Comparison of ENCODE assay signal across 8 mouse cellular contexts in genomic region chr11:20201661-20202101, GRCm38 (mm10). TPM values are rescaled to one million over a fixed set of nuclear protein-coding genes. Genes with fewer than 3 reads are reported as not detected.
DNase-seq lines count a peak whose midpoint lies in the region; ATAC-seq and TF ChIP-seq lines count a peak whose summit lies in the region.

No protein-coding gene starts in this region.

- DNase-seq in heart, adult 2 months, result peak in 1 of 2 experiments; percentile 78
- no peak for DNase-seq in heart, adult 8-10 months (ENCODE audit: low spot score)
- DNase-seq in adrenal gland, postnatal 10 days, result peak; percentile 69
- peak; percentile 71 for DNase-seq in hindbrain, embryonic 11.5 days (ENCODE audit: low spot score)
- DNase-seq in left cerebral cortex, postnatal 4 days, result peak; percentile 67

- 0 out of 2 replicates have a peak, but pooled peaks have one; percentile 19 for TF ChIP-seq POLR2A in heart, adult 2 months (IDR thresholded peaks at IDR 0.05; ENCODE audit: insufficient read depth, low read depth, low read length)

- intact Hi-C loops in heart, adult 2 months (cut with DNase I), result loop anchor here (2.0 to 10.0 kb wide), 6 partner anchors 47 to 431 kb away; partner anchors contain the start of genes Actr2, Cep68, Sertad2 and Slc1a4
- intact Hi-C loops in left cerebral cortex, postnatal 4 days (cut with DNase I), result no loop called here

- H3K9ac ChIP-seq in heart, adult 2 months (ENCODE audit: low read depth, low read length), result peak overlapping the region; percentile 96
- H3K9ac ChIP-seq in hindbrain, embryonic 11.5 days (ENCODE audit: low read depth, low read length), result peak overlapping the region; percentile 98
- H3K9ac ChIP-seq in stomach, embryonic 15.5 days, result peak overlapping the region; percentile 98

- no peak for TF ChIP-seq CTCF in heart, adult 2 months (IDR thresholded peaks at IDR 0.05)

- peaks cover 16% of the 10 kb centered on the region for H3K4me1 ChIP-seq in heart, adult 2 months (ENCODE audit: control insufficient read depth, insufficient read depth, low read length)
- peaks cover 4% of the 10 kb centered on the region for H3K4me1 ChIP-seq in hindbrain, embryonic 11.5 days (replicated peaks; ENCODE audit: control insufficient read depth, insufficient read depth, low read length)
- H3K4me1 ChIP-seq in stomach, embryonic 15.5 days, result peaks cover 27% of the 10 kb centered on the region; the same call in 1 of the 2 replicates

- no peaks in the 10 kb centered on the region for H3K27me3 ChIP-seq in heart, adult 2 months (ENCODE audit: control insufficient read depth, insufficient read depth, low read length)
- H3K27me3 ChIP-seq in hindbrain, embryonic 11.5 days (ENCODE audit: control insufficient read depth, insufficient read depth, low read length), result no peaks in the 10 kb centered on the region
- H3K27me3 ChIP-seq in stomach, embryonic 15.5 days (replicated peaks), result no peaks in the 10 kb centered on the region

- no peak for TF ChIP-seq EP300 in heart, adult 2 months (IDR thresholded peaks at IDR 0.05; ENCODE audit: insufficient read depth, low read depth, low read length)

- peak overlapping the region; percentile 80 for H3K4me3 ChIP-seq in heart, adult 2 months
- peak overlapping the region; percentile 94 for H3K4me3 ChIP-seq in hindbrain, embryonic 11.5 days (ENCODE audit: low read depth, low read length)
- H3K4me3 ChIP-seq in stomach, embryonic 15.5 days (replicated peaks), result peak overlapping the region; percentile 97

- peak overlapping the region; percentile 95 for H3K27ac ChIP-seq in heart, adult 2 months
- peak overlapping the region; percentile 97 for H3K27ac ChIP-seq in hindbrain, embryonic 11.5 days (ENCODE audit: low read depth, low read length)
- peak overlapping the region; percentile 97 for H3K27ac ChIP-seq in stomach, embryonic 15.5 days

- ATAC-seq in erythroid progenitor cell, adult 5-6 weeks (replicated peaks; ENCODE audit: low FRiP score, poor library complexity, severe bottlenecking), result peak; percentile 27; the same call in 1 of the 2 replicates
- ATAC-seq in hindbrain, embryonic 11.5 days (ENCODE audit: low FRiP score), result peak; percentile 44
- peak; percentile 12 for ATAC-seq in megakaryocyte progenitor cell, adult 5-6 weeks (replicated peaks; ENCODE audit: poor library complexity)
- ATAC-seq in stomach, embryonic 15.5 days (ENCODE audit: insufficient read depth, low FRiP score, low read depth), result peak; percentile 1; the same call in 1 of the 2 replicates

- peaks cover 33% of the 10 kb centered on the region for H3K36me3 ChIP-seq in heart, adult 2 months (ENCODE audit: control insufficient read depth, insufficient read depth, low read length)
- H3K36me3 ChIP-seq in hindbrain, embryonic 11.5 days (ENCODE audit: control insufficient read depth, insufficient read depth, low read length), result no peaks in the 10 kb centered on the region
- H3K36me3 ChIP-seq in stomach, embryonic 15.5 days, result no peaks in the 10 kb centered on the region

- H3K79me2 ChIP-seq in heart, adult 2 months (replicated peaks; ENCODE audit: control insufficient read depth, insufficient read depth, low read length), result peaks cover 13% of the 10 kb centered on the region

- peak overlapping the region; percentile 50 for H3K4me2 ChIP-seq in hindbrain, embryonic 11.5 days (replicated peaks; ENCODE audit: low read depth, low read length)
- H3K4me2 ChIP-seq in stomach, embryonic 15.5 days, result peak overlapping the region; percentile 65

- under 1% methylated on average over 40 of the region's 40 CpGs for WGBS in heart, adult 2 months
- under 1% methylated on average over 38 of the region's 40 CpGs for WGBS in hindbrain, embryonic 11.5 days
- WGBS in stomach, embryonic 15.5 days, result under 1% methylated on average over 40 of the region's 40 CpGs

- no peaks in the 10 kb centered on the region for H3K9me3 ChIP-seq in hindbrain, embryonic 11.5 days (ENCODE audit: control insufficient read depth, low read length)
- no peaks in the 10 kb centered on the region for H3K9me3 ChIP-seq in stomach, embryonic 15.5 days

RNA-seq across cellular contexts. Expression of gene Rab1a, which starts 0.4 kb away (rescaled TPM):
- 100 to 1,000 TPM; 119 to 131 TPM for total RNA-seq in heart, adult 2 months (2021)
- 52.8 and 93.3 TPM in 2 replicates for polyA plus RNA-seq in heart, adult 2 months (2012; rRNA removed)
- 100 to 1,000 TPM; 116 to 134 (median 127) TPM for total RNA-seq in heart, adult 8-10 months (2022)
- total RNA-seq in adrenal gland, postnatal 10 days (2021), result 100 to 1,000 TPM; 153 to 156 TPM
- 86.1 and 103 TPM in 2 replicates for total RNA-seq in erythroid progenitor cell, adult 5-6 weeks (2015; ENCODE audit: low replicate concordance)
- total RNA-seq in erythroid progenitor cell, adult 5-6 weeks (2017; ENCODE audit: low replicate concordance), result 40.2 and 60.6 TPM in 2 replicates
- 273 TPM in 2 replicates for polyA plus RNA-seq in hindbrain, embryonic 11.5 days (2014; fragmentation: Nextera tagmentation; extraction: Ambion mirVana)
- 100 to 1,000 TPM; 224 TPM for total RNA-seq in left cerebral cortex, postnatal 4 days (2021)
- total RNA-seq in megakaryocyte progenitor cell, adult 5-6 weeks (2015), result 143 and 167 TPM in 2 replicates
- 86.8 and 87.9 TPM in 2 replicates for total RNA-seq in megakaryocyte progenitor cell, adult 5-6 weeks (2017)
- polyA plus RNA-seq in stomach, embryonic 15.5 days (2015; fragmentation: Nextera tagmentation; extraction: Ambion mirVana), result 306 and 312 TPM in 2 replicates

RNA-seq across cellular contexts. Expression of gene Cep68, which starts 47.5 kb away (rescaled TPM):
- 10 to 100 TPM; 43.1 to 49.3 TPM for total RNA-seq in heart, adult 2 months (2021)
- 20.1 and 33.4 TPM in 2 replicates for polyA plus RNA-seq in heart, adult 2 months (2012; rRNA removed)
- total RNA-seq in heart, adult 8-10 months (2022), result 10 to 100 TPM; 41.9 to 47.2 (median 43.2) TPM
- 10 to 100 TPM; 29.6 to 39.8 TPM for total RNA-seq in adrenal gland, postnatal 10 days (2021)
- total RNA-seq in erythroid progenitor cell, adult 5-6 weeks (2015; ENCODE audit: low replicate concordance), result 3.6 and 6.3 TPM in 2 replicates
- total RNA-seq in erythroid progenitor cell, adult 5-6 weeks (2017; ENCODE audit: low replicate concordance), result 3.3 and 4.7 TPM in 2 replicates
- polyA plus RNA-seq in hindbrain, embryonic 11.5 days (2014; fragmentation: Nextera tagmentation; extraction: Ambion mirVana), result 27.1 and 33.2 TPM in 2 replicates
- 10 to 100 TPM; 34.8 to 36.9 TPM for total RNA-seq in left cerebral cortex, postnatal 4 days (2021)
- 22.6 and 27.7 TPM in 2 replicates for total RNA-seq in megakaryocyte progenitor cell, adult 5-6 weeks (2015)
- total RNA-seq in megakaryocyte progenitor cell, adult 5-6 weeks (2017), result 28.3 and 28.6 TPM in 2 replicates
- polyA plus RNA-seq in stomach, embryonic 15.5 days (2015; fragmentation: Nextera tagmentation; extraction: Ambion mirVana), result 24.3 and 26.6 TPM in 2 replicates
